Mouse (Mus musculus): Measurements from ENCODE around the gene Aph1b. TPM values are rescaled to one million over a fixed set of nuclear protein-coding genes. Genes with fewer than 3 reads are reported as not detected.
"Not testable (repeated sequence)": the region's sequence is repeated elsewhere in the genome, so short reads cannot be mapped to it uniquely, and the experiment has no call there.

The Aph1b gene
- 19.2 and 26.4 TPM in 2 replicates for polyA plus RNA-seq (2011; ENCODE audit: insufficient read length, low read depth, missing spikeins)

DNA sequence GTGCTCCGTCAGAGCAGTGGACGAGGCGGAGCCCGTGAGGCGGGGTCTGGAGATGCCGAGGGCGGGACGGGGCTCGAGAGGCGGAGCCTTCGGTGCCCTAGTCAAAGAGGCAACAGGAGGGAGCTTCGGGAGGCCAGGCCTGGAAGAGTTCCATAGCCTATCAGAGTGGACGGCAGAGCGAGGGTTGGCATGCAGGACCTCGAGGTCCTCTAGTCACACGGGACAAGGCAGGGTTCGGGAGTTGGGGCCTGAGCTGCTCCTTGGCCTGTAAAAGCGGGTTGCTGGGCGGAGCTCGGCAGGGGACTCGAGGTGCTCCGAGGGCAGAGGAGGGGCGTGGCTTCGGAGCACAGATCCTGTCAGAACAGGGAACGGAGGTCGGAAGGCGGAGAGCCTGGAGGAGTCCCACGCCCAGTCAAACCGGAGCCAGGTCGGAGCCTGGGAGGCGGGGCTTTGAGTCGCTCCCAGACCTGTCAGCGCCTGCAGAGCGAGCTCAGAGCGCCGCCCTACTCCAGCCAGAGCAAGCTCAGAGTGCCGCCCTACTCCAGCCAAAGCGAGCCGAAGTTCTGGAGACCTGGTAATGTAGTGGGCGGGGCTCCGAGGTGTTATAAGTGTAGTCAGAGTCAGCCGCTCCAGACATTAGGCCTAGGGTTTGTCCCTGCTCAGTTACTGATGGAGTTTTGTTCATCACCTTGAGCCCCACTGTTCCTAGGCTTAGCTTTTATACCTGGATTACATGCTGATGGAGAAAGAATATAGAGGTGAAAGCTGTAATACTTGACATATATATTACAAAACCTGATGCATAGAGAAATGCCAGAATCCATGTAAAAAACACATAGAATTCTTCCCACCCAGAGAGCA is at the start of gene Aph1b:
TSS of gene Aph1b (minus strand) at position 27 of the 861 bp plus-strand sequence.
- 0 out of 2 replicates have a peak, but pooled peaks cover 2% of the 10 kb centered on the region for H3K4me1 ChIP-seq (ENCODE audit: control insufficient read depth, insufficient read depth, low read length)
- peak within 1 kb of the TSS; percentile 80 for H3K4me3 ChIP-seq (ENCODE audit: insufficient read depth, low read length)
- no peak for TF ChIP-seq CTCF (IDR thresholded peaks at IDR 0.05; ENCODE audit: borderline replicate concordance, insufficient read depth, low read length)
- TF ChIP-seq POLR2A (IDR thresholded peaks at IDR 0.05; ENCODE audit: low read depth, low read length) = peak; percentile 82
- H3K27ac ChIP-seq (ENCODE audit: insufficient read depth, low read length) = peak within 1 kb of the TSS; percentile 44

DNA sequence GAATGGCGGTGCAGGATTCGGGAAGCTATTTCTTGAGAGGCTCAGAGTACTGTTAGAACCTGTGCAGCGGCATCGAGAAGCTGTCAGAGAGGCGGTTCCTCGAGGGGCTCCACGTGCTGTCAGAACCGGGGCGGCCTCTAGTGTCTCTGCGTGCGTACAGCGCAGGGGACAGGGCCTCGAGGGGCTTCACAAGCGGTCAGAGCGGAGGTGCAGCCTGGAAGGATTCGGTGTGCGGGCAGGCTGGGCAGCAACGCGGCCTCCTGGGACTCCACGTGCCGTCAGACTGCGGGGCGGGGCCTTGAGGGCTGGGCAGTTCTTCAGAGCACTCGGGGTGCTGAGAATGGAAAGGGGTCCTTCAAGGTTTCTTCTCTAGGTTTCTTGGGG is 39.8 kb upstream of the Aph1b start:
- Histone ChIP-seq H3K27ac (ENCODE audit: insufficient read depth, low read length) (no peak overlapping the region), H3K4me3 (ENCODE audit: insufficient read depth, low read length) (peak overlapping the region; percentile 53), H3K4me1 (ENCODE audit: control insufficient read depth, insufficient read depth, low read length) (no peaks in the 10 kb centered on the region)
- TF ChIP-seq CTCF (IDR thresholded peaks at IDR 0.05; ENCODE audit: borderline replicate concordance, insufficient read depth, low read length) (no peak), POLR2A (IDR thresholded peaks at IDR 0.05; ENCODE audit: low read depth, low read length) (no peak)

DNA sequence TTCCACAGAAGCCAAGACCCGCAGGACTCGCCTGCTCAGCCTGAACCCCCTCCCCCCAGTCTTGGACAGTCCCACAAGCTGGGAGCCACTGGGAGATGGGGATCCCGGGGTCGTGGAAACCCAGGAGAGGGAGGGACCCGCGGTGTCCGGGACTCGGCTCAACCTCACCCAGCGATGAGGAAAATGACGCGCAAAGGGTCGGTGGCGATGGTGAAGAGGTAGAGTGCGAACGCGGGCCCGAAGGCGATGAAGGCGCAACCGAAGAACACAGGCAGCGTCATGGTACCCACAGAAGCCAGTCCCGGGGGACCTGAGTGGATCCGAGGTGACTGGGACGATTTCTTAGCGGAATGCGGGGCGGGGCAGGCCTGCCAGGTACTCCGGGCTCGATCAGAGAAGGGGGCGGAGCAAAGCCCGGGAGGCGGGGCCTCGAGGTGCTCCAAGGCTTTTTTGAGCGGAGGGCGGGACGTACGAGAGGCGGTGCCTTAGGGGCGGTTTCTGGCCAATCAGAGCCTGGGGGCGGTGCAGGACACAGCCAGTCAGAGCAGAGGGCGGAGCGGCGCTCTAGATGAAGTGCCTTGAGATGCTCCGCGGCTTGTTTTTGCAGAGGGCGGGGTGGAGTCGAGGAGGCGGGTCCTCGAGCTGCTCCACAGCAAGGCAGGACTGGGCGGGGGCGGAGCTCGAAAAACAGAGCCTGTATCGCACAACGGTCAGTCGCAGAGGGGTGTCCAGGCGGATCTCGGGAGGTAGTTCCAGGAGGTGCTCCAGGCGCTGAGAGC is 39.2 kb upstream of the Aph1b start, which contains the start of gene Aph1c:
TSS of gene Aph1c (minus strand) at position 409 of the 779 bp plus-strand sequence.
- no peaks in the 10 kb centered on the region for H3K4me1 ChIP-seq (ENCODE audit: control insufficient read depth, insufficient read depth, low read length)
- no peak within 1 kb of the TSS for H3K27ac ChIP-seq (ENCODE audit: insufficient read depth, low read length)
- H3K4me3 ChIP-seq (ENCODE audit: insufficient read depth, low read length) = peak within 1 kb of the TSS; percentile 69
- peak; percentile 56 for TF ChIP-seq POLR2A (IDR thresholded peaks at IDR 0.05; ENCODE audit: low read depth, low read length)
- TF ChIP-seq CTCF (IDR thresholded peaks at IDR 0.05; ENCODE audit: borderline replicate concordance, insufficient read depth, low read length) = no peak

DNA sequence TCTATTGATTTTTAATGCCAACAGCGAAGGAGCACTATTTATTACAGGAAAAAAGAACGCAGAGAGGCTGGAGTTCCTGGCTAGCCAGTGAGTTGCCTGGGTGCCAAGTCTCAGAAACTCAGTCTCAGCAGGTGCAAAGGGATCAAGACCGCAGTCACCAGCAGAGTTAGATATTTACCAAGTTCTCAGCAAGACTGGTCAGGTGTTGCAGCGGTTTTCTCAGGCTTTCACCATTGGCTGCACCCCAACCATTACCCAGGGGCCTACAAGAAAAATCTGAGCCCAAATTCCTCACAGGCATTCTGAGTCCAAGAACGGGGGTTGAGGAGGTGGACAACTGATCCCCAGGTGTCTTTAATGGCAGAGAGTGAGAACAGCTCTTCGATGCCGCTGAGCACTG is 38.6 kb upstream of the Aph1b start:
- H3K4me1 ChIP-seq (ENCODE audit: control insufficient read depth, insufficient read depth, low read length) = no peaks in the 10 kb centered on the region
- H3K27ac ChIP-seq (ENCODE audit: insufficient read depth, low read length) = no peak overlapping the region
- TF ChIP-seq POLR2A (IDR thresholded peaks at IDR 0.05; ENCODE audit: low read depth, low read length) (no peak), CTCF (IDR thresholded peaks at IDR 0.05; ENCODE audit: borderline replicate concordance, insufficient read depth, low read length) (no peak)
- H3K4me3 ChIP-seq (ENCODE audit: insufficient read depth, low read length) = peak overlapping the region; percentile 69

DNA sequence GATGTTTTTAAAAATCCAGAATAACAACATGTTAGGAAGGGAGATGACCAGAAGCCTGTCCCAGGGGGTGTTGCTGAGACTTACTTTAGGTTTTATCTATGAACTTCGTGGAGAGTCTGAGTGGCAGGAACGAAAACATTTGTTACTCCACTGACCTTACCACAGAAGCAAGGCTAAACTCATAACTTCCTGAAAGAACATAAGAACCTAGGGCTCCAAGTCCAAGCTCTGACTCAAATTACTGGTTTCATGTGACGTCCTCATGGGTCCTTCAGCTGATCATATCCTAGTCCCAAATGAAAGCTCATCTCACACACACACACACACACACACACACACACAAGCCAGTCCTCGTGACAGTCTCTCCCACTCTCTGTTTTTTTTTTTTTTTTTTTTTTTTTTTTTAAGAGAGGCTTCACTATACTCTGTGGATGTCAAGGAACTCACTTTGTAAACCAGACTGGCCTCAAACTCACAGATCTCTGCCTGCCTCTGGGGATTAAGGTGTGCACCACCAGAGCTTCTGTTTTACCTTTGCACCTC is 37.1 kb upstream of the Aph1b start:
- no peak overlapping the region for H3K4me3 ChIP-seq (ENCODE audit: insufficient read depth, low read length)
- no peak overlapping the region for H3K27ac ChIP-seq (ENCODE audit: insufficient read depth, low read length)
- H3K4me1 ChIP-seq (ENCODE audit: control insufficient read depth, insufficient read depth, low read length) = no peaks in the 10 kb centered on the region
- TF ChIP-seq CTCF (IDR thresholded peaks at IDR 0.05; ENCODE audit: borderline replicate concordance, insufficient read depth, low read length) = no peak
- TF ChIP-seq POLR2A (IDR thresholded peaks at IDR 0.05; ENCODE audit: low read depth, low read length) = no peak

DNA sequence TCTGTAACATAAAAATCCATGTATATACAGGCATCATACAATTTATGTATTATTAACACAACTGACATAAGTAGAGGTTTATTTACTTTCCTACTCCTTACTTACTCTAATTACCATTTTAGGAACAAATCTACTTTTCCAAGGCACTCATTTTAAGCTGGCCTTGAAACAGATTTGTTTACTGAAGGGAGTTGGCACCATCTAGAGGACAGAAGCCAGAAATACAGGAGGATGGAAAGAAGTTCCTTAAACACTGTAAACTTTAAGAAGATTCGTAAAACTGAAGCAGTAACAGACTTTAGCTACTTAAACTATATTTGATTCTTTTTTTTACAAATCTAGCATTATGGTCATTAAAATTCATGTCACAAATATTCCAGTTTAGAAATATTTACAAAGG is 30.7 kb upstream of the Aph1b start:
- no peak overlapping the region for H3K27ac ChIP-seq (ENCODE audit: insufficient read depth, low read length)
- H3K4me1 ChIP-seq (ENCODE audit: control insufficient read depth, insufficient read depth, low read length) = 0 out of 2 replicates have a peak, but pooled peaks cover under 1% of the 10 kb centered on the region
- TF ChIP-seq POLR2A (IDR thresholded peaks at IDR 0.05; ENCODE audit: low read depth, low read length) (no peak), CTCF (IDR thresholded peaks at IDR 0.05; ENCODE audit: borderline replicate concordance, insufficient read depth, low read length) (no peak)
- no peak overlapping the region for H3K4me3 ChIP-seq (ENCODE audit: insufficient read depth, low read length)

DNA sequence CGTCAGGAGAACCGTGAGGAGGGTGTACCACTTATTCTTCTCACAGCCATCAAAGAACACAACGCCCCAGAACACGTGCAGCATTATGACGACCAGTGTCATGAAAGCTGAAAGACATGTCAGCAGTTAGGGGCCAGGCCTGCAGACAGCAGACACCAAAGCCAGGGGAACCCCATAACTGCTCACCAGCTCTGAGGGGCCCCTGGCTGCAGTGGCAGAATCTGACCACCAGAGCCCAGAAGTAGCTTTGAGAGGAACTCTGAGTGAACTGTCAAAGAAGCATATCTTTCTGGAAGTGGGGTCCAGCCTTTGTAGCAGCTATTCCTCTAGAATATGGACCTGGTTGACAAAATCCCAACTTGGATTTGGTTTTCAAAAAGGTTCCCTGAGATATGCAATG is 27.0 kb upstream of the Aph1b start:
- H3K27ac ChIP-seq (ENCODE audit: insufficient read depth, low read length); H3K4me1 ChIP-seq (ENCODE audit: control insufficient read depth, insufficient read depth, low read length); H3K4me3 ChIP-seq (ENCODE audit: insufficient read depth, low read length): not testable (repeated sequence)

DNA sequence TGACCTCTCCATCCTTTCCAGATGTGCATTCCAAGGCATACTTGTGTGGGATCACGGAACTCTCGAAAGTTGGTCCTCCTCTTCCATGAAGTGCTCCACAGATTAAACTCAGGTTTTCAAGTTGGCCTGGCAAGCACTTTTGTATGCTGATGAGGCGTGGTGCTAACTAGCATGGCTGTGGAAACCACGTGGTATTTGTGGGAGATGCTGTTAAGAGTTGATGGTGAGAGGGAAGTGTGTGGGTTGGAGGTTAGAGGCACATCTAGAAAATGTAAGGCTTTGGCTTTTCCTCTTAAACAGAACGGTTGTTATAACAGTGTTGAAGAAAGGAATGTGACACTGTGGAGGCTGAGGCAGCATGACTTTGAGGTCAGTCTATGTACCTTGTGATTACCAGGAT is 25.7 kb upstream of the Aph1b start:
- Histone ChIP-seq H3K27ac (ENCODE audit: insufficient read depth, low read length) (no peak overlapping the region), H3K4me3 (ENCODE audit: insufficient read depth, low read length) (no peak overlapping the region), H3K4me1 (ENCODE audit: control insufficient read depth, insufficient read depth, low read length) (0 out of 2 replicates have a peak, but pooled peaks cover 3% of the 10 kb centered on the region)
- TF ChIP-seq POLR2A (IDR thresholded peaks at IDR 0.05; ENCODE audit: low read depth, low read length) = no peak
- TF ChIP-seq CTCF (IDR thresholded peaks at IDR 0.05; ENCODE audit: borderline replicate concordance, insufficient read depth, low read length) = no peak

DNA sequence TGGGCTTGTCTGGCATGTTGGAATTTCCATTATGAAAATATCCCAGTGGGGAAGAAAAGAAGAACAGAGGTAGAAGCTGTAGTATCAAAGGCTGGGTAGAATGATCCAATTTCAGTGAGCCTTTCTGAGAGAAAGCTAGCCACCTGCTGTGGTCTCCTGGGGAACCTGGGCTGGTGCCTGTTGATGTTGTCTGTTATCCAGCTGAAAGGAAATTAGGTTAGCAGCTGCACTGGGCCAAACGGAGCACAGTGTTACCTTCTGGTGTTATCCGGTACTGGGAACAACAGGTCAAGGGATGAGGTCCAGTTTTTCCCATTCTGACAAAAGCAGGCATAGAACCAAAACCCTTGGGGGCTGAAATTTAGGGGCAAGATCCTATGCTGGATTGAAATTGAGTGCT is 18.1 kb upstream of the Aph1b start:
- Histone ChIP-seq H3K27ac (ENCODE audit: insufficient read depth, low read length) (no peak overlapping the region), H3K4me1 (ENCODE audit: control insufficient read depth, insufficient read depth, low read length) (peaks cover 2% of the 10 kb centered on the region; the same call in 1 of the 2 replicates), H3K4me3 (ENCODE audit: insufficient read depth, low read length) (no peak overlapping the region)
- TF ChIP-seq CTCF (IDR thresholded peaks at IDR 0.05; ENCODE audit: borderline replicate concordance, insufficient read depth, low read length) = no peak
- no peak for TF ChIP-seq POLR2A (IDR thresholded peaks at IDR 0.05; ENCODE audit: low read depth, low read length)

DNA sequence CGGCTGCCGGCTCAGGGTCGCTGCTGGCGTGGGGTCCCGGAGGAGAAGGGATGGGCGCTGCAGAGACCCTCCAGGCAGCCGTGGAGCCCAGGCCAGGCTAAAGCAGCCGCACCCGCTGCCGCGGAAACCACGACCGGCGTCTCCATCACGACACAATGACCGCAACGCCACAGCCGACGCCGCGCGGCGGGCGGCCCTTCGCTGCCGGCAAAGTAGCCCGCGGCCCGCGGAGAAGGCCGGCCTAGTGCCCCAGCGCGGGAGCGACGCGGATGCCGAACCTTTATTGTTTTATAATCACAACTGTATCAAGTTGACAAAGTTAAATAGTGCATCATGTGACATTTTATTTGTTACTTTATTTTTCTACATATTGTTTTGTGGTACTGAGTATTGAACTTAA is 10.7 kb upstream of the Aph1b start:
- peak overlapping the region; percentile 78; the same call in 1 of the 2 replicates for H3K27ac ChIP-seq (ENCODE audit: insufficient read depth, low read length)
- not testable (repeated sequence) for H3K4me3 ChIP-seq (ENCODE audit: insufficient read depth, low read length); H3K4me1 ChIP-seq (ENCODE audit: control insufficient read depth, insufficient read depth, low read length)
